Mouse (Mus musculus) lung, adult 10 weeks (tissue): ENCODE measurements around the gene Naa15. TPM values are rescaled to one million over a fixed set of nuclear protein-coding genes. Genes with fewer than 3 reads are reported as not detected.

Experiments
- polyA plus RNA-seq: library from polyadenylated mRNA; stranded (reverse); fragments of 350-450 nt; fragmentation: Illumina TruSeq; extraction: RNeasy Lipid Tissue Mini Kit (QIAGEN cat#74804); gene quantifications from one replicate; pipeline ENCODE4 v1.2.3, GENCODE M21; 2014; ENCODE audit warnings: low read depth, low replicate concordance; ENCODE audit not compliant: insufficient read depth

Naa15 gene
- polyA plus RNA-seq = 10.3 TPM

GRCm38 (mm10) chr3:51415098-51416072, at the start of gene Naa15:
Gene Naa15 (plus strand): TSS chr3:51415148.

GRCm38 (mm10) chr3:51396219-51397068, 18.5 kb upstream of the Naa15 start, which contains the start of gene Mgarp:
Gene Mgarp (minus strand): TSS chr3:51396738.

GRCm38 (mm10) chr3:51408561-51409183, 6.3 kb upstream of the Naa15 start, which contains the start of gene Ndufc1:
Gene Ndufc1 (minus strand): TSS chr3:51408988.

GRCm38 (mm10) chr3:51483741-51484359, 68.9 kb downstream of the Naa15 start, which contains the start of gene Rab33b:
Gene Rab33b (plus strand): TSS chr3:51483920.

Other genes with a start within 250 kb of the Naa15 start
- gene Noct, start 190.7 kb upstream of the Naa15 start, polyA plus RNA-seq = 4.2 TPM
- 25.6 TPM for gene Elf2, start 74.5 kb upstream of the Naa15 start, polyA plus RNA-seq
- gene Mgarp, start 18.4 kb upstream of the Naa15 start, polyA plus RNA-seq = not detected
- 259 TPM for gene Ndufc1, start 6.2 kb upstream of the Naa15 start, polyA plus RNA-seq
- 13.7 TPM for gene Rab33b, start 68.8 kb downstream of the Naa15 start, polyA plus RNA-seq
- 7.5 TPM for gene Setd7, start 145.7 kb downstream of the Naa15 start, polyA plus RNA-seq
- 30.9 TPM for gene Mgst2, start 245.2 kb downstream of the Naa15 start, polyA plus RNA-seq